Mouse (Mus musculus) urinary bladder, adult 2 months (tissue): ENCODE data around the gene Cfl1. TPM values are rescaled to one million over a fixed set of nuclear protein-coding genes. Genes with fewer than 3 reads are reported as not detected.

ENCODE experiments used
- DNase-seq: peaks from one replicate; pipeline ENCODE4 v3.0.0; 2022; ENCODE audit warnings: low spot score
- polyA plus RNA-seq: library from polyadenylated mRNA; depleted of rRNA; stranded (reverse); fragments of >200 nt; gene quantifications from 2 replicates; pipeline ENCODE4 v1.2.3, GENCODE M21; 2012; rRNA removed

Gene Cfl1
- 669 and 714 TPM in 2 replicates for polyA plus RNA-seq

DNA sequence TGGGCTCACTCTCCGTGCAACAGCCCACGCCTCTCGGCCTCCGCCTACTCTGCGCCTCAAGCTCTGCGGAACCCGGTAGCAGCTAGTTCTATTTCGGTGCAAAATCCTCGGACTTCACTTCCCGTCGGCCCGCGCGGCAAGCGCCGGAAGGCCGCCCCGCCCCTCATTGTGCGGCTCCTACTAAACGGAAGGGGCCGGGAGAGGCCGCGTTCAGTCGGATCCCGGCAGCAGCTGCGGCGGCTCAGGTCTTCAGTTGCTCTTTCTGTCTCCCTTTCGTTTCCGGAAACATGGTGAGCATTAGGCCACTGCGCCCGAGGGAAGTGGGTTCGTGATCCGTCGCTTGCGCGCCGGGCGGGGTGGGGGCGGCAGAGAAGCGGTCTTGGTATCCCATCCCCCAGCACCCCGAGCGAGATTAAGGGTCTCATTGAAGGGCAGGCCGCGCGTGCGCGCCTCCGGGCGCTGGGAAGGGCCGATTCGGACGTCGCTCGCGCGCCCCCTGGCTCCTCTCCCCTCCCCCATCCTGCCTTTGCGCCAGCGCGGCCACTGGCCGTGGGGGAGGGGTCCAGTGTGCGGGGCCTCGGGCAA, at the start of gene Cfl1:
Gene Cfl1 (plus strand): TSS at position 143 of the 585 bp plus-strand sequence.
- DNase-seq = peak; percentile 88

DNA sequence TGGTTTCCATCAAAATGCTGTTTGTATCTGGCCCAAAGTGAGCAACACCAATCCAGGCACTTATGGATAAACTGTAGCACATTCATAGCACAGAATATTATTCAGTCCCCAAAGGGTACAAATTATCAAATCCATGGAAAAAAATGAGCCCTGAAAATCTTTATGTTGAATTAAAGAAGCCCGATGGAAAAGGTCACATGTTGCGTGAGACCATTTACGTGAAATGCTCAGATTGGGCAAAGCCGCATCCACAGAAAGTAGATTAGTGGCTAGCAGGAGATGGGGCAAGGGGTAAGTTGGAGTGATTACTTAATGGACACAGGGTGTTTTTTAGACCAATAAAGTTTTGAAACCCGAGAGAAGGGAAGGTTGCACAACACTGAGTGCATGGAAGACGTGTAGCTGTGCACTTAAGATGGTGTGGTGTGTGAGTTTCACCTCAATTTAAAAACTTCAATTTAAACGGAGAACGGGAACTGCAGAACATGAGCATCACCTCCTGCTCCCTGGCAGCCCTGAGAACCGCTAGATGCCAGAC, 45.8 kb upstream of the Cfl1 start:
- no peak for DNase-seq

DNA sequence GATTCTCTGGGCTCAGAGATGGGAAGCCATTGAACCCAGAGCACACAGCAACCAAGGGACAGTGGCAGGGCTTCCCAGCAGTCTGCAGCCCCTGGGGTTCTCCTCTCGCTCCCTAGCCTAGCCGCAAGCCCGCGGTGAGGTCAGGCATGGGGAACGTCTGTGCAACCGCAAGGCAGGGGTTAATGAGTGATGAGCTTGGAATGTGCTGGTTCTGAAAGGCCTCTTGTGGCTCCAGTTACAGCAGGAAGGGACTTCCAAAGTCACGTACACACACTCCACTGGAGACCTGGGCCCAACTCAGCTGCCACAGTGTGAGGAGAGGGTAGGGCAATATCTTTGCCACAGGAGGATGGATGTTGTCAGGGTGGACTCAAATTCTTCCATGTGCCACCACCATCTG, 45.3 kb upstream of the Cfl1 start:
- DNase-seq = no peak

DNA sequence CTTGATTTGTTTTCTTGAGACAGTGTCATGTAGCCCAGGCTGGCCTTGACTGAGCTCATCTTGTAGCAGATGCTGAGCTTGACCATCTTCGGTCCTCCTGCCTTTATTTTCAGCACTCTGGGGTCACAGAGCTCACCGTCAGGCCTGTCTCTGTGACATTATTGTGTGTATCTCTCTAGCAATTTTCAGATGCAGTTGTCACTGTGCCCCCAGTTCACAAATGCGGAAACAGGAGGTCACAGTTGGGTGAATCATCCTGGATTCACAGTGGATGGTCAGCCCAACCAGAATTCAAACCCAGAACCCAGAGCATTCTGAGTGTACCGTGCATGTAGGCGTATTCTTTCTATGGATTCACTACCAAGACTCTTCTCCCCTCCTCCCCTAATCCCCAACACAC, 44.5 kb upstream of the Cfl1 start:
- DNase-seq = no peak

DNA sequence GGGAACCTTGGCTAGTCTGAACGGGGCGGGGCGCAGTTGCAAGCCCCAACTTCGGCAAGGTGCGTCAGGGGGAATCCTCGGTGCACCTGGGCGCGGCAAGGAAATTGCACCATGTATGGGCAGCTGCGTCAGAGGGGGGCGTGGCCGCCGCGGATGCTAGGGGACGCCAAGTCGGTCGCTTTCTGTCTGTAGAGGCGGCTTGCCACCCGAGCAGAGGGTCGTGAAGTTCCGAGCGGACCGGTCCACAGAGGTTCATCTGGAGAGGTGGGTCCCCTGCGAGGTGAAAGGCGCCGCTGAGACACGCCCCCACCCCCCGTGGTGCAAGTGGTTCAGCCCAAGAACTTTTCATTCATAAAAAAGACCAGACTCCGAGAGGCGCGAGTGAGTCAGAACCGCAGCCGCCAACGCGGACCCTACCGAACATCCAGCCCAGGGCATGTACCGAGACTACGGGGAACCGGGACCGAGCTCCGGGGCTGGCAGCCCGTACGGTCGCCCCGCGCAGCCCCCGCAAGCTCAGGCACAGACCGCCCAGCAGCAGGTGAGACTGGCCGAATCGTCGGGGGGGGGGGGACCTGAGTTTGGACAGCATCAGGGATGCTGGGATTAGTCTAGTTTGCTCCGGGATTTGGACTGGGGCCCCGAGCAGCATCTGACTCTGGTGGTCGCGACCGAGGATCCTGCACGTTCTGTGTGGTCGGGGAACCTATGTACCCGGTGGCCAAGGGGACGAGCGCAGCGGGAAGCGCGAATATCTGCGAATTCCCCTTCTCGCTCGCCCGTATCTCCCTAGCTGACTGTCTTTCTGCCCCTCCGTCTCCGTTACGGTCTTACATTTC, 42.5 kb upstream of the Cfl1 start, which contains the start of gene Fosl1:
Gene Fosl1 (plus strand): TSS at position 33 of the 839 bp plus-strand sequence.
- peak; percentile 62 for DNase-seq

DNA sequence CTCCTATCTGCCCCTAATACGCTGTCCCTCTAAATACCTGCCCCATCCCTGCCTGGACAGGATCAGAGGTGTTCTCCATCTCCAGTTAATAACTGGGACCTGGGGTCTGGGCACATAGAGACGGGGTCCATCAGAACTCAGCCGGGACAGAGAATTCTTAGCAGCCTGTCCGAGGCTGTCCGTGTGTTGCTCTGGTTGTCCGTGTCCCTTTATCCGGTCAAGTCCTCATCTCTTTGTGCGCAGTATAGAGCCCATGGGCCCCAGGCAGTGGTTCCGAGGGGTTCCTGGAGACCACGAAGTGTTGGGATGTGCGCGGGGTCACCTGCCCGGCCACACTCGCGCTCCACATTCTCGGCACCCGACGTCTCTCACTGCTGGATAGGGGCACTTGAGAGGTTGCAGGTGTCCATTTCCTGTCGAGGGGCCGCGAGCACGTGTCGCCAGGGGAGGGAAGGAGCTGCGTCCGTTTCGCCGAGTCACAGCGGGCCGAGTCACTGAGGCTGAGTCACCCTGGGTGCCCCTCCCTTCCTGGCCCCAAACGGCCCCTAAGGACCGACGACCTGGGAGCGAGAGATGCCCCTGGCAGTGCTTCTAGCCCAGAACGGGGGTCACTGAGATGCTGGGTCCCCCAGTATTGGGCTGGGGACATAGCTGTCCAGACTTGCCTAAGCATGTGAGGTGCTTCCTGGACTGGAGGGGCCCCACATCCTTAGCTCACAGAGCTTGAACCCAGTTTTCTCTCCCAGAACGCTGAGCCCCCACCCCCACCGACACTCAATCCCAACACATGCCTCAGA, 41.7 kb upstream of the Cfl1 start:
- DNase-seq = no peak

DNA sequence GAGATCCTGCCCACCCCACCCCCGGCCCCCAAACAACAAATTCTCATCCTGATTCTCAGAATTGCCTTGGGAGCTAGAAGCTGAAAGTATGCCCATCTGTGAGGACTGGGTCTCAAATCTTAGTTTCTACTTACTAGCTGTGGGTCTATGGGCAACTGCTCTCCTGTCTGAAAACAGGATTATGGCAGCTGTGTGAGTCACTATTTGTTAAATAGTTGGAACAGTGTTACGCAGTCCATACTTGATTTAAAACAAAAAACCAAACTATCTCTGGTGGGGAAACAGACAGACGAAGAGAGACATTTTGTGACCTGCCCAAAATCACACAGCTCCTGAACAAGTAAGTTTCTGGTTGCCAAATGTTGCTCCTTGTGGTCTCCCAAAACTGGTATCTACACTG, 40.6 kb upstream of the Cfl1 start:
- DNase-seq = no peak

DNA sequence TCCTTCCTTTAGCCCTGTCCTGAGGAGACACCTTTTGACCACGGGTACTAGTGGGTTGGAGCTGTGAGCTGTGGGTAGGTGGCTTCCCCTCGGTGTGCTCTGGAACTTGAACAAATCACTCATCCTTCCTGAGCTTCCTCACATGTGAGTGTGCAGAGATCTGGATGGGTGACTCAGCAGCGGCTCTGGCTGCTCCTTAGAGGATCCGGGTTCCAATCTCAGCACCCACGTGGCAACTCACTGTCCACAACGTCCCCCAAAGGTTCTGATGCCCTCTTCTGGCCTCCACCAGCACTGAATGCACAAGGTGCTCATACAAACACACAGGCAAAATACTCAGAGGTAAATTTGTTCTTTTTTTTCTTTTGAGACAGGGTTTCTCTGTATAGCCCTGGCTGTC, 38.5 kb upstream of the Cfl1 start:
- DNase-seq = no peak

DNA sequence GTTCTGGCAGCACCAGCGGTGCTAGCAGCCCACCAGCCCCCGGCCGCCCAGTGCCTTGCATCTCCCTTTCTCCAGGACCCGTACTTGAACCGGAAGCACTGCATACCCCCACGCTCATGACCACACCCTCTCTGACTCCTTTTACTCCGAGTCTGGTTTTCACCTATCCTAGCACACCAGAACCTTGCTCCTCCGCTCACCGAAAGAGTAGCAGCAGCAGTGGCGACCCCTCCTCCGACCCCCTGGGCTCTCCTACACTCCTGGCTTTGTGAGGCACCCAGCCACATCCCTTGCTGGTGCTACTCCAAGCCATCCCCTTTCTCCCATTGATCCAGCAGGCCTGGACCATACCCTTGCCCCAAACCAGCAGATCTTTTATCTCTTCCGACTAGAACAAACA, 35.2 kb upstream of the Cfl1 start:
- no peak for DNase-seq

DNA sequence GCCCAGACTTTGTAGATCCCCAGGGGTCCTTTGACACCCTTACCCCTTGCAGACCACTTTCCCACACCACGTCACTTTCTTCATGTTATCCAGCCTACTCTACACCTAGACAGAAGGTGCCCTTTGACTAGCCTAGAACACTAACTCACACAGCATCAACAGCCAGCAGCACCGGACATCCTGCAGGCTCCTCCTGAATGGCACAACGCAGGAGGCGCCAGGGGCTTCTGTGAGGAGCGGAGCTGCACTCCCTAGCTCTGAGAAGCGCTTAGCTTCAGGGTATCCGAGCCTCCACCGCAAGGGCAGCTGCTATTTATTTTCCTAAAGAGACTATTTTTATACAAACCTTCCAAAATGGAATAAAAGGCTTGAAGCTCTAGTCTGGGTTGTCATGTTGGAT, 34.7 kb upstream of the Cfl1 start:
- DNase-seq = no peak

DNA sequence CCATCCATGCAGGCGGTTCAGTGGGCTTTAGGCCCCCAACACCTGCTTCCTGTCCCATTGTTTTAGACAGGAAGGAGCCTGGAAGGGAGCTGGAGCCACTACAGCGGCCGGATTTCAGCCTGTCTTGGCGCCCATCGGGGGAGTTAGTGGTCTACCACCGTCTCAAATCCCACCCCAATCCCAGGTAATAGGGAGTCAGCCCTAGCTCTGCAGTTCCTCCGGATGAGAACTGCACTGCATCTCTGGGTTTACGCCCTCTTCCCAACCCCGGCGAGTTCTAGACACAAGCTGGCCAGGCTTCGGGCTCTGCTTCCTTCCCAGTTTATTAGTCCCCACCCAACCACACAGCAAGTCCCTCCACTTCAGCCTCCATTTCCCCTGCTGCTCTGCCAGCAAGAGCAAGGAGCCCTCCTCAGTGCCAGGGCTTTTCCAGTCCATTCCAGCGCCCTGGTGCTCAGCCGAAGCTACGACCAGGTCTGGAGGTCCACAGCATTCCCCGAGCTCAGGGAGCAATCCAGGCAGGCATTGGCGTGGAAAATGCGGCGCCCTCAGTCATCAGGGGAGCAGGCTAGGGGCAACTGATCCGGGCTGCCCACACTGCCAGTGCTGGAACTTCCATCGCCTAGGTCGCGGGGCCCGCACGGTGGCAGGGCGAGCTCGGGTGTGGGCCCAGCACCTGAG, 33.9 kb upstream of the Cfl1 start:
- DNase-seq = no peak

DNA sequence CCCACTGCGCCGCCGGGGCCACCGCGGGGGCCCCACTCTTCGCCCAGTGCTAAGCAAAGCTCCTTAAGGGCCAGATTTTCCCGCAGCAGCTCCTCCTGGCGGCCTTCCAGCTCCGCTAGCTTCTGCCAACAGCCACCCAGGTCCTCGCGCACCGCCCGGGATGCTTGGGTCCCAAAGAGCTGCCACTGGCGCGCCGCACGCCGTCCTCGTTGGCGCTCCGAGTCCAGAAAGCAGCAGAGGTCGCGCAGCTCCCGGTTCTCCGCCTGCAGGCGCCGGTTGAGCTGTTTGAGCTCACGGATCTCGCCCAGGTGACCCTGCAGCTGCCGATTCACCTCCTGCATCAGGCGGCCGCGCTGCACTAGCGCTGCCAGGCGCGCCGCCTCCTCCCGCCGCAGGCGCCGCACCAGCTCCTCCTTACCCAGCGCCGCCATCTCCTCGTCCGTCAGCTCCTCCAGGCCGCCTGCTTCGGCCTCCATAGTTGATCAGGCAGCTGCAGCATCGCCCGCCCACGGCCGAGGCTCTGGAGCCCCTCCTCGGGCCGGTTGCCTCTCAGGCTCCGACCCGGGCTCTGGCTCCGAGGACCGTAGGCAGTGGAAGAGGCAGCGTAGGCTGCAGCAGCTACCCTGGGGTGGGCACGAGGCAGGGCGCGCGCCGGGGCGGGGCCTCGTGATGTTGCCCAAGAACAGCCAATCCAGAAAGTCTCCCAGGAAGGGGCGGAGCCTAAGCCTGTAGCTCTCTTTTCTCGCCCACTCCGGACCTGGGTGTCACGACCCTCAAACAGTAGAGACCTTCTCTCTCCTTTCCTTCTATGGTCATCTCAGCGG, 33.1 kb upstream of the Cfl1 start:
- peak; percentile 90 for DNase-seq

DNA sequence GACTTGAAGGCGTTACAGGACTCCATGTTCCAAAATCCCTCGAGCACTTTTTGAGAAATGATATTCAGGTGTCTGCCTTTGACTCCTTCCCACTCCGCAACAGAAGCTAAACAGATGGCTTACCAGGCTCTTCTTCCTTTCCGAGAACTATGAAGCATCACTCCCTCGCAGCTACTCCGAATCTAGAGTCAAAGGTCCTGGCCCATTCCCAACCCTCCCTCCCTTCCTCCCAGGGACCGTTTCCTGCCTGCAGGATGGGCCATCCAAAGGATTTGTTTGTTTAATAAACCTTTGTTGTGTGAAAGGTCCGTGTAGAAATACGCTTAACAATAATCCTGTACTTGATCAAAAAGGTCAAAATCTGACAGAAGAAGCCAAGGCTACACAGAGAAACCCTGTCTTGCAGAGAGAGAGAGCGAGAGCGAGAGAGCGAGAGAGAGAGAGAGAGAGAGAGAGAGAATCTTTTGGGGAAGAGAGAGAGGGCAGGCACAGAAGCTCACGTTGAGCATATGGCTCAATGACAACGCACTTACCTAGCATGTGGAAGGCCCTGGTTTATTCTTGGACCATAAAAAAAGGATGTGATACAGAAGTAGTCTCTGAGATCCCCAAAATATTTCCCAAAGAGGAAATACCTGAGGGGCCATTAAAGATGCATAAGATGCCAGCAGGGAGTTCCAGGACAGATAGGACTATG, 32.4 kb upstream of the Cfl1 start, which contains the start of gene Ccdc85b:
Gene Ccdc85b (minus strand): TSS at position 149 of the 697 bp plus-strand sequence.
- DNase-seq = no peak

DNA sequence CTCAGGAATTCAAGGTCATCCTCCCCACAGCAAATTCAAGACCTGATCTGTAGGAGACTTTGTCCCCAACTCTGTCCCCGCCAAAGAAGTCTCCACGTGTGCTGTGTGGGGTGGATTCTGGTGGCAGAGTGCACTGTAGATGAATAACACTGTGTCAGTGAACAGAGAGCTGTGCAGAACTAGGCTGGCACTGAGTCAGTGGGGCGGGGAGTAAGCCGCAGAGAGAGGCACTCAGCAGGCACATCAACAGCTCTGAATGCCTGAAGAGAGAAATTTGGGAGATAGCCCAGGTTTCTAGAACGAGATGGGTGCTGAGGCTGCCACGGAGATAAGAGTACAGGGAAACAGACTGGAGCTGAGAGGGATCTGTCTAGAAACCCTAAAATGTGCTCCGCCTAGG, 31.2 kb upstream of the Cfl1 start:
- no peak for DNase-seq

DNA sequence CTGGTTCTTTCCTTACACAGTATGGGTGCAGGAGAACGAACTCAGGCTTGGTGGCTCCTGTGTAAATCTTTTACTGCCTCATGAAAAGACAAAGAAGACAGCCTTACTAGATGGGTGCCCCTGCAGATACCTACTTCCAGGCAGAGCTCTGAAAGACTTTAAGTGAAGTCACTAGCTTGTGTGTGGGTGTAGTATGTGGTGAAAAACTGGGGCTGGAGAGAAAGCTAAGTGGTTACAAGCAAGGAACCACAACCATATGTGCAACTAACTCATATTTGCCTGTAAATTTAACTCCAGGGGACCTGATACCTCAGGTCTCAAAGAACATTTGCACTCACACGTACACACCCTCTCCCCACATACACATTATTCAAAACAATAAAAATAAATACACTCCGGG, 30.4 kb upstream of the Cfl1 start:
- DNase-seq = no peak

DNA sequence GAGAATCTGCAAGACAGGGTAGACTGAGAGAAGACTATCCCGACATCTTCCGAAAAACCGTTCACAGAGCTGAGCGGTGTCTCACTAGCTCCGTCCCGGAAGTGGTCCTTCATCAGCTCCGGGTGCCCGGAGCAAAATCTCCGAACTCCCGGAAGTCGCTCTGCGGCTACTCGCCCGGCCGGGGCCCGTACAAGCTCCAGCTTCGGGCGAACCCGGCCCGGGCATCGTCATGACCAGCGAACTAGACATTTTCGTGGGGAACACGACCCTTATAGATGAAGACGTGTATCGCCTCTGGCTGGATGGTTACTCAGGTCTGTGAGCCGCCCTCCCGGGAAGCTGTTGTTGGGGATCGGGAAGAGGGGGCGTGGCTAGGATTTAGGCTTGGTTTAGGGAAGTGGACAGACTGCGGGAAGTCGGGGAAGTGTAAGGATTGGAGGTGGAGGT, 29.8 kb upstream of the Cfl1 start, which contains the start of gene Fibp:
Gene Fibp (plus strand): TSS at position 151 of the 447 bp plus-strand sequence.
- DNase-seq = peak; percentile 79

DNA sequence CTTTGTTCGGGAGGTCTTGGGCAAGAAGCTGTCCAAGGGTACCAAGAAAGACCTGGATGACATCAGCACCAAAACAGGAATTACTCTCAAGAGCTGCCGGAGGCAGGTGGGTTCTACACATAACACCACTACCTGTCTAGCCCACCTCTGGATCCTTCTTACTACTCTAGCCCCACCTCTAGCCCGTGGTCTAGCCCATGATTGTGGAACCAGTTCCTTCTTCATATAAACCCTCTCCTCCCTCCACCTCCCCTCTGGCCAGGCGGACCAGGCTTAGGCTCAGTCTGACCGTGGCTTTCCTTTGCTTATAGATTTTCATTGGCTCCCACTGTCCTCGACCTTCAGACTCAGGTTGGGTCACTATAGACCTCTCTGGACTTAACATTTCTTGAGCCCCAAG, 28.8 kb upstream of the Cfl1 start:
- DNase-seq = no peak

DNA sequence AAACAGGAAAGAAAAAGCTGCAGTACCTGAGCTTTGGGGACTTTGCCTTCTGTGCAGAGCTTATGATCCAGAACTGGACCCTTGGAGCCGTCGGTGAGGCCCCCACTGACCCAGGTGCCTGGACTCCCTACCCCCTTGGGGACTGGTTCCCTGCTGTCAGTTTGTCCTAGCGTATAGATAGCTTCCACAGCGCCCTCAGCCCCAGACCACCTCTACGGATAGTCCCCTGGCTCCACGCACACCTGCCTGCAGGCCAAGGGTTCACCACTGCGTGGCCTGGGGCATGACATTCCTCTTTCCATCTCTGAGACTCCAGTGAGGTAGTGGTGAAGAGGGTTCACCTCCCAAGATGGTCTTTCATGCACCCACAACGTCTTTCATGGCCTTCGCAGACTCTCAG, 27.0 kb upstream of the Cfl1 start:
- DNase-seq = no peak

DNA sequence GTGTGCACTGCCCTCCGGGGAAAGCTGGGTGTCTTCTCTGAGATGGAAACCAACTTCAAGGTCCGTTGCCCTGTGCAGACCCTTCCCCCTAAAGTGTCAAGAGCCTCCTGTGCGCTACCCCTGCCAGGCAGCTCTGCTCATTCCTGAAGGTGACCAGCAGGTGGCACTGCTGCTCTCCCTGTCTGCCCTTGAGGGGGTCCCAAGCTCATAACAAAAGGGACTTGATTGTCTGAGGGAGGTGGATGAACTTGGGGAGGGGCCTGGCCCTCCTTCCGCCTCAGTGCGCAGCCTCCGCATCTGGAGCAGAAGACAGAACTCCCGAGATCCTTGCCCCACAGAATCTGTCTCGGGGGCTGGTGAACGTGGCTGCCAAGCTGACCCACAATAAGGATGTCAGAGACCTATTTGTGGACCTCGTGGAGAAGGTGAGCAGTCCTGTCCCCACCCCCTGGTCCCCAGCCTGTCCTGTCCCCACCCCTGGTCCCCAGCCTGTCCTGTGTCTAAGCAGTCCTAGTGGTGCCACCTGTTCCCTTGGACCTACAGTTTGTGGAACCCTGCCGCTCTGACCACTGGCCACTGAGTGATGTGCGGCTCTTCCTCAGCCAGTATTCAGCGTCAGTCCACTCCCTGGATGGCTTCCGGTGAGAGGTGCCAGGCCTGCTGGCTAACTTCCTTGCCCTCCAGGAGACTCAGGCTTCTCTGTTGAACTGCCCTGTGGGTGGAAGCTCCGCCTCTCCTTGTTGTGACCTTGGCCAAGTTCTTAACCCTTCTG, 26.3 kb upstream of the Cfl1 start:
- DNase-seq = no peak
